Mouse (Mus musculus) forebrain, embryonic 13.5 days (tissue): ENCODE measurements around the gene Utp18. TPM values are rescaled to one million over a fixed set of nuclear protein-coding genes. Genes with fewer than 3 reads are reported as not detected.
"Not testable (repeated sequence)": the region's sequence is repeated elsewhere in the genome, so short reads cannot be mapped to it uniquely, and the experiment has no call there.

Source experiments
- ATAC-seq: fragments of 200-750 bp; cut with Nextera tagmentation; 2 replicates; pipeline ENCODE4 v1.8.0; 2017
- H3K27ac ChIP-seq: fragments of 300-500 bp; sonication (generic); 2 replicates; pipeline ENCODE4 v1.5.1; 2015; ENCODE audit warnings: inconsistent platforms, mild to moderate bottlenecking, moderate library complexity
- H3K27me3 ChIP-seq: fragments of 300-500 bp; sonication (generic); 2 replicates; pipeline ENCODE4 v1.6.1; 2015; ENCODE audit warnings: mild to moderate bottlenecking, inconsistent platforms
- H3K36me3 ChIP-seq: fragments of 300-500 bp; sonication (generic); 2 replicates; pipeline ENCODE4 v1.6.1; 2015; ENCODE audit warnings: mild to moderate bottlenecking, inconsistent platforms; ENCODE audit not compliant: poor library complexity, severe bottlenecking
- H3K4me1 ChIP-seq: fragments of 300-500 bp; sonication (generic); 2 replicates; pipeline ENCODE4 v1.6.1; 2015; ENCODE audit warnings: inconsistent platforms
- H3K4me2 ChIP-seq: fragments of 300-500 bp; sonication (generic); 2 replicates; pipeline ENCODE4 v1.6.1; 2015; ENCODE audit warnings: inconsistent platforms, mild to moderate bottlenecking, moderate library complexity
- H3K4me3 ChIP-seq: fragments of 300-500 bp; sonication (generic); 2 replicates; pipeline ENCODE4 v1.5.1; 2015; ENCODE audit warnings: mild to moderate bottlenecking, inconsistent platforms
- H3K9ac ChIP-seq: fragments of 300-500 bp; sonication (generic); 2 replicates; pipeline ENCODE4 v1.6.1; 2015; ENCODE audit warnings: mild to moderate bottlenecking, inconsistent platforms
- H3K9me3 ChIP-seq: fragments of 300-500 bp; sonication (generic); replicated peaks from 2 replicates; pipeline ENCODE4 v1.6.1; 2016; ENCODE audit warnings: inconsistent platforms
- WGBS: fragments of 180-500 bp; shearing (Covaris S2); methylation state at CpG from one replicate; pipeline ENCODE4 v1.1.7; 2015; 5-methylcytosine and 5-hydroxymethylcytosine counted together
- polyA plus RNA-seq: library from polyadenylated mRNA; unstranded; fragments of >200 nt; fragmentation: Nextera tagmentation; extraction: Ambion mirVana; gene quantifications from 2 replicates; pipeline ENCODE4 v1.2.1, GENCODE M21; 2015

Utp18 gene
- 35.3 and 37.1 TPM in 2 replicates for polyA plus RNA-seq

DNA sequence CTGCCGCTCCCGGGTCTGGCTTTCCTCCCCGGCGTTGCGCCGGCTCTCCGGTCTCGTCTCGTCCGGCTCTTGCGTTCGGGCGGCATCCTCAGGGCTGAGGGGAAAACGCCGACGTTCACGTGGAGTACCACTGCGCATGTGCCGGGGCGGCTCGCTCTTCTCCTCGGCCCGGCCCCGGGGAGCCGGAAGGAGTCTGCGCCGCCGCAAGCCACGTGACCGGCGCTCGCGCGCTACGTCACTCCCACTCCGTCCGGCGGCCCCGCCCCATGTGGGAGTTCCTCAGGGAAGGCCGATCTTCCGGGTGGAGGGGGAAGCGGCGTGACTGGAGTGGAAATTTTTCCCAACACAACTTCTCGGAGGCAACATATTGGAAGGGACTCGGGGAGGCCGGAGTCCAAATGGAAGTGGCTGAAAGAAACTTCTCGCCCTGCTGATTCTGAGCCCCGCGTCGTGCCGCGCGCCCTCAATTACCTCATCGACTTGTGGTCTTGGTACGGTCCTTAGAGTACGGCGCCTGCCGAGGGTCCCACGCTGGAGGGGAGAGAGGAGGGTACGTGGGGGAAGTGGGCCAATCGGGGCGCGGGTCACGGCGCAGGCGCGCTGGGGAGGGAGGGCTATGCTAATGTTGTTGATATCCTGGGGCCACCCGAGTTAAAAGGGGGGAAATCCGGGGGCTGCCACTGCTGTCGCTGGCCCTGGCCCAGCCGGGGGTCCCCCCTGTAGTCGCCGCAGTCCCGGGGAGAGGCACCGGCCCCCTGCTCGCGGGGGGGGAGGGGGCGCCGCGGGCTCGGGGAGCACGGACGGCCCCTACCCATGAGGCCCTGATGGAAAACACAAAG lies at the start of gene Utp18, which contains the start of gene Mbtd1:
Gene Utp18, minus strand, starts transcription at position 195 of the 839 bp plus-strand sequence.
Gene Mbtd1, plus strand, starts transcription at position 281 of the 839 bp plus-strand sequence.
- Histone ChIP-seq H3K4me3 (peak within 1 kb of the TSS; percentile 96), H3K4me2 (peak within 1 kb of the TSS; percentile 90), H3K27me3 (no peaks in the 10 kb centered on the region), H3K4me1 (peaks cover 38% of the 10 kb centered on the region), H3K9ac (peak within 1 kb of the TSS; percentile 97), H3K36me3 (peaks cover 13% of the 10 kb centered on the region), H3K9me3 (no peaks in the 10 kb centered on the region), H3K27ac (peak within 1 kb of the TSS; percentile 93)
- peak; percentile 97 for ATAC-seq
- WGBS: under 1% methylated on average over 62 of the region's 83 CpGs

DNA sequence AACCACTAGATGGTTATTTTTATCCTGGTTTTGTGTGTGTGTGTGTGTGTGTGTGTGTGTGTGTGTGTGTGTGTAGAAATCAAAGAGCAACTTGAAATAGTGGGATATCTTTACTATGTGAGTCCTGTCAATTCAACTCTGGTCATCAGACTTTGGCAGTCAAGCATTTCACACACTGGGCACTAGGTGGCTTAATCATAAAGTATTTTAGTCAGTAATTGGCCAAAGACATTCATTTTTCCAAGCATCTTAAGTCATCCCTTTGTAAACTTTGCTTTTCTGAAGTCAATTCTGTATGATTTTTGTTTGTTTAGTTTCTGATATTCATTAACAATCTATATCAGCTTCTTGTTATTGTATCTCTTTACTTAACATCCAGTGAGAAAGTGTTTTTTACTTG lies 43.5 kb upstream of the Utp18 start:
- no peaks in the 10 kb centered on the region for H3K27me3 ChIP-seq
- H3K4me3 ChIP-seq: no peak overlapping the region
- H3K4me2 ChIP-seq: no peak overlapping the region
- no peak overlapping the region for H3K27ac ChIP-seq
- no peak for ATAC-seq
- no peaks in the 10 kb centered on the region for H3K9me3 ChIP-seq
- peaks cover 75% of the 10 kb centered on the region for H3K36me3 ChIP-seq
- H3K4me1 ChIP-seq: no peaks in the 10 kb centered on the region
- H3K9ac ChIP-seq: no peak overlapping the region

DNA sequence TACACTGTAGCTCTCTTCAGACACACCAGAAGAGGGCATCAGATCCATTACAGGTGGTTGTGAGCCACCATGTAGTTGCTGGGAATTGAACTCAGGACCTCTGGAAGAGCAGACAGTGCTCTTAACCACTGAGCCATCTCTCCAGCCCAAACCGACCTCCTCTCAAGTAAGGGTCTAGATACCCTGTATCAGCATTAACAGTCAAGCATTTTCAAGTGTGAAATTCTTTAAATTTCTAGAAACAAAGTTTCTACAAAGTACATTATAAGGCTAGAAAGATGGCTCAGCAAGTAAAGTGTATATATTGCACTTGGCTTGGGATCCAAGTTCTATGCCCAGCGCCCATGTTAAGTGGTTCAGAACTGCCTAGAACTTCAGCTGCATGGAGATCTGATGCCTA lies 29.5 kb upstream of the Utp18 start:
- not testable (repeated sequence) for H3K27me3 ChIP-seq, H3K9me3 ChIP-seq, H3K4me3 ChIP-seq, H3K4me2 ChIP-seq, H3K4me1 ChIP-seq, ATAC-seq, H3K9ac ChIP-seq, H3K27ac ChIP-seq
- H3K36me3 ChIP-seq: peaks cover 79% of the 10 kb centered on the region
- 99% methylated on average over 2 of the region's 2 CpGs for WGBS

DNA sequence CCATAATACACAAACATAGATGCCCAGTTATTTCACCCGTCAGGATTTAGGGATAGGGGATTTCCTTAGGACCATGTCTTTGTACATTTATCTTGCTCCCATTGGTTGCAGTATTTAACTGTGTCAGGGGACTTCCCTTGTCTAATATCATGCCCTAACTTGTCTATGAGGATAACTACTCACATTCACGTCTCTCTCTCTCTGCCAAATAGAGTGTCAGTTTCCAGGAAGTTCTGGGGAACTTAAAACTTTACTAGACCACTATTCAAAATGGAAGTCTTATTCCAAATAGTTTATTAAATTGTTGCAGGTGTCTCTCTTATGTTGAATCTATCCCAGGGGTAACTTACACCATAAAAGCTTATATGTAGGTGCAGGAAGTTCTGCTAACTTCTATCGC lies 26.0 kb upstream of the Utp18 start:
- Histone ChIP-seq H3K4me3 (no peak overlapping the region), H3K36me3 (peaks cover 82% of the 10 kb centered on the region), H3K27me3 (no peaks in the 10 kb centered on the region), H3K9ac (no peak overlapping the region), H3K27ac (no peak overlapping the region), H3K4me2 (no peak overlapping the region), H3K9me3 (no peaks in the 10 kb centered on the region), H3K4me1 (no peaks in the 10 kb centered on the region)
- ATAC-seq: no peak
- WGBS: 90% methylated on average over 3 of the region's 3 CpGs

DNA sequence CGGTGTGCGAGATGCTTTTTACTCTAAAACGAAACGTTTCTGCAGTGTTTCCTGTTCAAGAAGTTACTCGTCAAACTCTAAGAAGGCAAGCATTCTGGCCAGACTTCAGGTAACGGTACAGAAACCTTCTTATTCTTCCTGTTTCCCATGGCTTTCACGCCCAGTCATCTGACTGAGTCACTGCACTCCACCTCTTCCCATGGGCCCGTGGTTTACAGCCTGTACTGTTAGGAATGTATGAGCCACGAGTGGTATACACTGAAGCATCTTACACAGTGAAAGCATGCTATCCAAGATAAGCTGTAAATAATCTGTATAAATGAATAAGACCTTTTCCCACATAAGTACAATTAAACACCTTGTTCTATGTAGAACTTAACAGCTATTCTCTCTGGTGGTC lies 23.3 kb upstream of the Utp18 start:
- no peak overlapping the region for H3K4me3 ChIP-seq
- no peak for ATAC-seq
- WGBS: 93% methylated on average over 9 of the region's 9 CpGs

DNA sequence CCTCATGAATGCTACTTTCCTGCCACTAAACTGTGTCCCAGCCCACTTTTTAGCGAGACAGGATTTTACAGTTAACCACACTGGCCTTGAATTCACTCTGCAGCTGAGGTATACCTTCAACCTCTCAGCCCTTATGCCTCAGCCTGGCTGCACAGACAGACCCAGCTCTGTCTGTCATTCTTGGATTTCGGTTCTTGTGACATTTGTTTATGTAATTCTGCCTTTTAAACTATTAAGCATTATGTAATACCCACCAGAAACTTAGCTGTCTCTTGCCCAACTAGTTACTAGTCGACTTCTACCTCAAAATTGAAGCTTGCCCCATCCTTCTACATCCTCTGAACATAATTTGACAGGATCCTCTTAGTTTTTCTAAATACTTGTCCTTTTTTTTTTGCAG lies 22.3 kb upstream of the Utp18 start:
- Histone ChIP-seq H3K36me3 (peaks cover 77% of the 10 kb centered on the region), H3K9me3 (no peaks in the 10 kb centered on the region), H3K4me3 (no peak overlapping the region), H3K4me1 (no peaks in the 10 kb centered on the region), H3K27me3 (no peaks in the 10 kb centered on the region), H3K4me2 (no peak overlapping the region), H3K9ac (no peak overlapping the region), H3K27ac (no peak overlapping the region)
- ATAC-seq: no peak
- WGBS: 90% methylated on average over 3 of the region's 3 CpGs

More for the DNA sequence above, 23.3 kb upstream of the Utp18 start:
- no peak overlapping the region for H3K27ac ChIP-seq
- H3K27me3 ChIP-seq: no peaks in the 10 kb centered on the region
- no peak overlapping the region for H3K4me2 ChIP-seq
- no peak overlapping the region for H3K9ac ChIP-seq
- H3K36me3 ChIP-seq: peaks cover 80% of the 10 kb centered on the region
- no peaks in the 10 kb centered on the region for H3K9me3 ChIP-seq
- H3K4me1 ChIP-seq: no peaks in the 10 kb centered on the region

DNA sequence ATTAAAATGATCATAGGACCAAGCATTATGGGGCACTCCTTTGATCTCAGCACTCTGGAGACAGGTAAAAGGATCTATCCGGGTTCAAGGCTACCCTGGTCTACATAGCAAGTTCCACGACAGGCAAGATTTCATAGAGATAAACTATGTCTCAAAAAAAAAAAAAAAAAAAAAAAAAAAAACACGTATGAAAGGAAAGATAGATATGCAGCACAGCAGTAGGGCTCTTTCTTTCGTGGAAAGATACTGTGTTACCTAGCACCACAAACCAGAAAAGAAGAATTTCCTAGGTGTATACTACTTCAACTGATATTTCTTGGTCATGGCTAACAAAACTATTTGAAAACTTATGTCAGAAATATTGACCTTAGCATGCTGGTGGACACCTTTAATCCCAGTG lies 21.3 kb upstream of the Utp18 start:
- peaks cover 69% of the 10 kb centered on the region for H3K36me3 ChIP-seq
- H3K4me2 ChIP-seq: no peak overlapping the region
- WGBS: 82% methylated on average over 3 of the region's 4 CpGs
- H3K27me3 ChIP-seq: no peaks in the 10 kb centered on the region
- no peak for ATAC-seq
- no peaks in the 10 kb centered on the region for H3K9me3 ChIP-seq
- H3K4me3 ChIP-seq: no peak overlapping the region
- no peaks in the 10 kb centered on the region for H3K4me1 ChIP-seq
- H3K27ac ChIP-seq: no peak overlapping the region
- H3K9ac ChIP-seq: no peak overlapping the region

DNA sequence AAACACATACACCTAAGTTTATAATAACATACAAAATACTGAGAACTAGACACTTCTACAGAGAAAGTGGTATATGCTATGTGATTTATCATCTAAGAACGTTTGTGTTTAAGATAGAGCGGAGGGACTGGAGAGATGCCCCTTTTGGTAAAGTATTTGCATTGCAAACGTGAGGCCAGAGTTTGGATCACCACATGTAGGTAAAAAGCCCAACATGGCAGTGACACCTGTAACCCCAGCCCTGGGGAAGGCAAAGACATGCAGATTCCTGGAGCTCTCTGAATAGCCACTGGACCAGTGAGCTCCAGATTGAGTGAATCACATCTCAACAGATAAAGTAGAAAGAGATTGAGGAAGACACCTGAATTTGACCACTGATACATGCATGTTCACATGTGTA lies 12.2 kb upstream of the Utp18 start:
- WGBS: 90% methylated on average over 3 of the region's 3 CpGs
- H3K4me1 ChIP-seq: no peaks in the 10 kb centered on the region

DNA sequence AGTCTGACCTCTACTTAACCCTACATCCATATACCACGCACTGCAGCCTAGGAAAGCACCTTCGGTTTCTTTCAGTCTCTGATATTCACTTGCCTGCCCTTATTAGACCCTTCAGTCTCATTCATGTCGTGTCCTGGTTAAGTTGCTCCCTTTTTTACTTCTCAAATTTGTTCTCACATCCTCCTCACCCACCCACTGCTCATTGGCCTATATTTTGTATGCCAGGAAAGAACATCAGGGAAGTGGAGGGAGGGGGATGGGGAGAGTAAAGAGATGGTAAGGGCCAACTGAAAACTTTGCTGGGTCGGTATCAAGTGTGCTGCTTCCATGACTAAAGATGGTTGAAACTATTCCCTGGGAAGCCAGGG lies 1.5 kb upstream of the Utp18 start:
- H3K27ac ChIP-seq: no peak overlapping the region; the same call in 1 of the 2 replicates
- peak overlapping the region; percentile 90 for H3K4me2 ChIP-seq
- H3K4me1 ChIP-seq: peaks cover 38% of the 10 kb centered on the region
- H3K9me3 ChIP-seq: no peaks in the 10 kb centered on the region
- no peak for ATAC-seq
- peak overlapping the region; percentile 97 for H3K9ac ChIP-seq
- WGBS: 4% methylated on average over 4 of the region's 4 CpGs
- peaks cover 8% of the 10 kb centered on the region for H3K36me3 ChIP-seq
- H3K27me3 ChIP-seq: no peaks in the 10 kb centered on the region
- peak overlapping the region; percentile 96 for H3K4me3 ChIP-seq

More for the DNA sequence above, 12.2 kb upstream of the Utp18 start:
- no peak for ATAC-seq
- no peak overlapping the region for H3K9ac ChIP-seq
- H3K4me2 ChIP-seq: no peak overlapping the region
- H3K4me3 ChIP-seq: no peak overlapping the region
- no peaks in the 10 kb centered on the region for H3K9me3 ChIP-seq
- H3K27ac ChIP-seq: no peak overlapping the region
- peaks cover 25% of the 10 kb centered on the region for H3K36me3 ChIP-seq
- no peaks in the 10 kb centered on the region for H3K27me3 ChIP-seq

DNA sequence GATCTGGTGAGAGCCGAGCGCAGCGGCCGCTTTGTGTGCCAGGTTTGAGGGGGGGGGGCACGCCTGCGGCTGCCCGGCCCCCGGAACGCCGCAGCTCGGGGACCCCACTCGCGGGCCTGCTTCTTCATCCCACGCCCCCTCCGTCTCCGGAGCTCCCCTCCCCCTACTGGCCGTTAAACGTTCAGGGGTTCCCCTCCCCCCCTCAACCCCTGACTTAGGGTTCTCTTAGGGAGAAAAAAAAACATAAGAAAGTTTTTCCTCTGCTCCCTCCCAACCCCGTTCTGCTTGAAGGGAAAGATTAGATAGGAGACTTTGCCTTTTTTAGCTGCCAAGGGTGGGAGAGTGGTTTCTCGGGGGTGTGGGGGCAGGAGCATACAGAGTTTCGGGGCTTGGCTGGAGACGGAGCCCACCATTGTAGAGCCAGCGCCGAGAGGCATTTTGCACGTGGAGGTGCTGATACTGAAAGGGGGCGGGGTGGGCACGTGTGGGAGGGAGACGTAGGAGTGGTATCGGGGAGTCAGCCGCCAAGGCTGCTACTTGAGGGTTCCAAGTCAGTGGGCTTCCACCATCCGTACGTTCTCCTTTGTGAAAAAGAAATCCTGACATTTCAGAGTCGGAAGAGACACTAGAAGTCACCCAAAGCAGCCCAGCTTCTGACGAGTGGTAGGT lies 979 bp upstream of the Utp18 start:
- Histone ChIP-seq H3K27ac (peak overlapping the region; percentile 93), H3K4me3 (peak overlapping the region; percentile 96), H3K4me1 (peaks cover 38% of the 10 kb centered on the region), H3K36me3 (peaks cover 7% of the 10 kb centered on the region), H3K27me3 (no peaks in the 10 kb centered on the region), H3K9ac (peak overlapping the region; percentile 97), H3K4me2 (peak overlapping the region; percentile 90), H3K9me3 (no peaks in the 10 kb centered on the region)
- 1% methylated on average over 21 of the region's 34 CpGs for WGBS
- no peak for ATAC-seq

DNA sequence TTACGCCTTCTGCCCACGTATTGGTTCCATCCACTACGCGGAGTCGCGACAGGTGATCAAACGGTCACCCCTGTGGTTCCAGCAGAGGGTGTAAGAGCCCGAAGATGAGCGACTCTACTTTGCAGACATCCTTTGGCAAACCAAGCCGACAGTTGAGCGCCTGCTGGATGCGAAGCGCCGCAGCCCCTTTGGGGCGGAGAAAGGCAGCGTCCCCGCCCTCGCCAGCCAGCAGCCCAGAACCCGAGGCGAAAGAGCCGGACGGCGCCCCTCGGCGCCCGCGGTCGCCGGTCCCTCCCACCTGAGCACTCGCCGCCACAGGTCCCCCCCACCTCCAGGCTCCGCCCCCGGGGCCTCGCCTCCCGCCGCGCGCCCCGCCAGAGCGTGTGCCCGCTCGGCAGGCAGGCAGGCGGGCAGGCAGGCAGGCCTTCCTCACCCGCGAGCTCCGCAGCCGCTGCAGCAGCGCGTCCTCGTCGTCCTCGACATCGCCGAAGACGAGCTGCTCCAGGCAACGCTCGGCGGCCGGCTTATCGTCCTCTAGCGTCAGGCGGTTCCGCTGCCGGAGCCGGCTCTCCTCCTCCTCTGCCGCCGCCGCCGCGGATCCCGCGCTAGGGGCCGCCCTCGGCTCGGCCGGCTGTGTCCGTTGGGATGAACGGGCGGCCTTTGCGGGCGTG lies 530 bp downstream of the Utp18 start:
- Histone ChIP-seq H3K4me1 (peaks cover 38% of the 10 kb centered on the region), H3K9ac (peak overlapping the region; percentile 97), H3K36me3 (peaks cover 20% of the 10 kb centered on the region), H3K4me2 (peak overlapping the region; percentile 90), H3K9me3 (no peaks in the 10 kb centered on the region), H3K4me3 (peak overlapping the region; percentile 96), H3K27me3 (no peaks in the 10 kb centered on the region), H3K27ac (peak overlapping the region; percentile 93)
- ATAC-seq: peak; percentile 39
- WGBS: under 1% methylated on average over 55 of the region's 81 CpGs

DNA sequence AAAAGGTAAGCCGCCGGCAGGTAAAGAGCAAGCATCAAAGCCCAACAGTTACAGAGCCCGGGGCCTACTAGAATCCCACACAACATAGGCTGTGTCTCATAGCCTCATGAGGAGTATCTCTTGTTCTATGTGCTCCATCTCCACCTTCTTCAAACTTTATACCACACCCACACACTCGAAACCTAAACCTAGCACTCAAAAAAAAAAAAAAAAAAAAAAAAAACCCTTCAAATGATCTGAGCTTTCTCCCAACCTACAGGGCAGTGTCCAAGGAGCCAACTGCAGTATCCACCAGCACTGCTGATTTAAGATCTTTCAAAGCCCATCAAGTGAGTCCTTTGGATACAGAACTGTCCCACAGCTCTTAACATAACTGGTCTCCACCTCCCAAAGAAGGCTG lies 1.5 kb downstream of the Utp18 start:
- H3K4me2 ChIP-seq: peak overlapping the region; percentile 90
- peaks cover 38% of the 10 kb centered on the region for H3K4me1 ChIP-seq
- WGBS: 82% methylated on average over 4 of the region's 4 CpGs
- peaks cover 29% of the 10 kb centered on the region for H3K36me3 ChIP-seq
- no peaks in the 10 kb centered on the region for H3K9me3 ChIP-seq
- H3K4me3 ChIP-seq: peak overlapping the region; percentile 96
- ATAC-seq: no peak
- peak overlapping the region; percentile 93; the same call in 1 of the 2 replicates for H3K27ac ChIP-seq
- peak overlapping the region; percentile 97 for H3K9ac ChIP-seq
- H3K27me3 ChIP-seq: no peaks in the 10 kb centered on the region
